Mouse (Mus musculus) heart, embryonic 14.5 days (tissue): ENCODE results near the gene Elmo1. TPM values are rescaled to one million over a fixed set of nuclear protein-coding genes. Genes with fewer than 3 reads are reported as not detected.
A peak's percentile ranks its signal among the peaks of the same experiment; 100 is the strongest.

Experiments
- ATAC-seq: fragments of 200-750 bp; cut with Nextera tagmentation; 2 replicates; pipeline ENCODE4 v1.8.0; 2017; ENCODE audit warnings: low read depth, moderate TSS enrichment; ENCODE audit not compliant: insufficient number of reproducible peaks, insufficient read depth, low FRiP score
- H3K27ac ChIP-seq, 2 experiments: fragments of 200-500 bp in 1 of 2; fragments of 300-500 bp in 1 of 2; sonication (generic) in 1 of 2; replicated peaks in 1 of 2; 2 replicates each; pipeline ENCODE4 v1.5.1; 2012 to 2014; ENCODE audit warnings: low read depth in 2 of 2, low read length in 2 of 2, control low read depth in 1 of 2, mild to moderate bottlenecking in 1 of 2, mixed read lengths in 1 of 2; ENCODE audit not compliant: control insufficient read depth in 1 of 2, insufficient read depth in 1 of 2
- H3K27me3 ChIP-seq: fragments of 300-500 bp; sonication (generic); 2 replicates; pipeline ENCODE4 v1.6.1; 2014; ENCODE audit warnings: mild to moderate bottlenecking, low read length, control low read depth; ENCODE audit not compliant: control insufficient read depth, insufficient read depth
- H3K36me3 ChIP-seq: fragments of 300-500 bp; sonication (generic); 2 replicates; pipeline ENCODE4 v1.6.1; 2014; ENCODE audit warnings: mild to moderate bottlenecking, control low read depth, low read length, mixed read lengths; ENCODE audit not compliant: control insufficient read depth, insufficient read depth
- H3K4me1 ChIP-seq, 2 experiments: fragments of 200-500 bp in 1 of 2; fragments of 300-500 bp in 1 of 2; sonication (generic) in 1 of 2; 2 replicates each; pipeline ENCODE4 v1.6.1; 2012 to 2014; ENCODE audit warnings: low read length in 2 of 2, control low read depth in 1 of 2, mixed read lengths in 1 of 2; ENCODE audit not compliant: control insufficient read depth in 2 of 2, insufficient read depth in 2 of 2
- H3K4me2 ChIP-seq: fragments of 300-500 bp; sonication (generic); 2 replicates; pipeline ENCODE4 v1.6.1; 2014; ENCODE audit warnings: mild to moderate bottlenecking, low read length
- H3K4me3 ChIP-seq, 2 experiments: fragments of 200-500 bp in 1 of 2; fragments of 300-500 bp in 1 of 2; sonication (generic) in 1 of 2; 2 replicates each; pipeline ENCODE4 v1.5.1; 2012 to 2014; ENCODE audit warnings: low read length in 2 of 2, mild to moderate bottlenecking in 2 of 2, control low read depth in 1 of 2, low read depth in 1 of 2, moderate library complexity in 1 of 2; ENCODE audit not compliant: control insufficient read depth in 1 of 2, insufficient read depth in 1 of 2
- H3K9ac ChIP-seq: fragments of 300-500 bp; sonication (generic); 2 replicates; pipeline ENCODE4 v1.6.1; 2014; ENCODE audit warnings: mild to moderate bottlenecking, low read length
- H3K9me3 ChIP-seq: fragments of 300-500 bp; sonication (generic); 2 replicates; pipeline ENCODE4 v1.6.1; 2016; ENCODE audit warnings: low read length, control low read depth; ENCODE audit not compliant: control insufficient read depth
- WGBS: fragments of 180-500 bp; shearing (Covaris S2); extraction: QIAGEN DNeasy Blood & Tissue Kit; methylation state at CpG from one replicate; pipeline ENCODE4 v1.1.7; 2014; 5-methylcytosine and 5-hydroxymethylcytosine counted together
- polyA plus RNA-seq: library from polyadenylated mRNA; unstranded; fragments of >200 nt; fragmentation: Nextera tagmentation; extraction: Ambion mirVana; gene quantifications from 2 replicates; pipeline ENCODE4 v1.2.1, GENCODE M21; 2014

The Elmo1 gene
- polyA plus RNA-seq, 1 experiment from 2014 or later = 10.4 TPM

- no peak overlapping the region for H3K27ac ChIP-seq
- no peaks in the 10 kb centered on the region for H3K9me3 ChIP-seq
- no peak overlapping the region for H3K4me3 ChIP-seq
- no peak overlapping the region for H3K9ac ChIP-seq
- H3K27me3 ChIP-seq = no peaks in the 10 kb centered on the region
- no peaks in the 10 kb centered on the region for H3K4me1 ChIP-seq
- ATAC-seq = 0 out of 2 replicates have a peak, but pooled peaks have one; percentile 59
- 85% methylated on average over 8 of the region's 8 CpGs for WGBS
- H3K36me3 ChIP-seq = no peaks in the 10 kb centered on the region
- no peak overlapping the region for H3K4me2 ChIP-seq
Observed at GRCm38 (mm10) chr13:20257562-20258525, 167.4 kb downstream of the Elmo1 start.

DNA sequence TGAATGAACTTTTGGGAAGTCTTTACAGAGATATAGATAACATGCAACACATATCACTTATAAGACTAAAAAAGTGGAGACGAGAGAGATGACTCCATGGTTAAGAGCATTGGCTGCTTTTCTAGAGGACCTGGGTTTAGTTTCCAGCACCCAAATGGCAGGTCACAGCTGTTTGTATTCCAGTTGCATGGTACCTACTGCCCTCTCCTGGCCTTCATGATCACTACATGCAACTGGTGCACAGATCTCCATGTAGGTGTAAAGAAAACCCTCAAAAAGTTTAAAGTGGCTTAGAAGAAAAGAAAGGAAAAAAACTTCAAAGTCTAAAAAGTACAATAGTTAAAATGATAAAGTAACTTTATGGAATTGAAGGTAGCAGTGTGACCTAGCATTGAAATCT is 172.8 kb downstream of the Elmo1 start:
- Histone ChIP-seq H3K27me3 (no peaks in the 10 kb centered on the region), H3K9me3 (no peaks in the 10 kb centered on the region), H3K4me1 (no peaks in the 10 kb centered on the region), H3K9ac (no peak overlapping the region), H3K4me3 (no peak overlapping the region), H3K36me3 (no peaks in the 10 kb centered on the region), H3K27ac (no peak overlapping the region), H3K4me2 (no peak overlapping the region)
- WGBS = 92% methylated on average over 1 of the region's 1 CpGs
- no peak for ATAC-seq

- no peaks in the 10 kb centered on the region for H3K27me3 ChIP-seq
- no peak overlapping the region for H3K4me2 ChIP-seq
- H3K27ac ChIP-seq = no peak overlapping the region
- no peaks in the 10 kb centered on the region for H3K36me3 ChIP-seq
- no peak overlapping the region for H3K9ac ChIP-seq
- no peaks in the 10 kb centered on the region for H3K4me1 ChIP-seq
- no peaks in the 10 kb centered on the region for H3K9me3 ChIP-seq
- H3K4me3 ChIP-seq = no peak overlapping the region
- ATAC-seq = no peak
- 67% methylated on average over 6 of the region's 6 CpGs for WGBS
Observed at GRCm38 (mm10) chr13:20270148-20270547, 179.8 kb downstream of the Elmo1 start.

GRCm38 (mm10) chr13:20271799-20272198 is 181.4 kb downstream of the Elmo1 start:
- H3K9me3 ChIP-seq = no peaks in the 10 kb centered on the region
- no peak for ATAC-seq
- H3K4me2 ChIP-seq = no peak overlapping the region
- H3K27ac ChIP-seq = no peak overlapping the region
- H3K4me1 ChIP-seq = no peaks in the 10 kb centered on the region
- H3K4me3 ChIP-seq = no peak overlapping the region
- 58% methylated on average over 3 of the region's 3 CpGs for WGBS
- H3K27me3 ChIP-seq = no peaks in the 10 kb centered on the region
- no peaks in the 10 kb centered on the region for H3K36me3 ChIP-seq
- H3K9ac ChIP-seq = no peak overlapping the region

- H3K27me3 ChIP-seq = no peaks in the 10 kb centered on the region
- H3K9me3 ChIP-seq = no peaks in the 10 kb centered on the region
- no peak overlapping the region for H3K9ac ChIP-seq
- H3K4me2 ChIP-seq = no peak overlapping the region
- 47% methylated on average over 6 of the region's 6 CpGs for WGBS
- no peaks in the 10 kb centered on the region for H3K36me3 ChIP-seq
- ATAC-seq = no peak
- H3K27ac ChIP-seq = no peak overlapping the region
- H3K4me1 ChIP-seq = no peaks in the 10 kb centered on the region
- H3K4me3 ChIP-seq = no peak overlapping the region
Observed at GRCm38 (mm10) chr13:20272562-20272961, 182.2 kb downstream of the Elmo1 start.

DNA sequence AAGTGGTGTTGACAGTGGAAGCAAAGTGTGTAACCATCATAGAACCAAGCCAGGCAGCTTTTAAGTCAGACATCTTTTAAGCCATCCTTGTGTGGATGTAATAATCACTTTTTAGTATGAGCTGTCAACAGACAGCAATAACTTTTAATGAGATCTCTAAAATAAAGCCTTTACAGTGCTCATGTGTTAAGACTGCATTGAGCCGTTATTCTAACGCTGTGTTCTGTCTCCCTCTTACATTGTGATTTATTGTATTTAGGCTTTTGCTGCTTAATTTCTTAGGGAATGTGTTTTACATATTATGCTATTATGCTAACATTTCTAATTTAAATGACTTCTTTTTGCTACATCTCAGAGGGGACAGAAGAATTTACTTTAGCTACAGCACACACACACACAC is 189.5 kb downstream of the Elmo1 start:
- no peak overlapping the region for H3K4me3 ChIP-seq
- no peaks in the 10 kb centered on the region for H3K27me3 ChIP-seq
- H3K27ac ChIP-seq = no peak overlapping the region
- no peak overlapping the region for H3K4me2 ChIP-seq
- no peak overlapping the region for H3K9ac ChIP-seq
- H3K4me1 ChIP-seq = no peaks in the 10 kb centered on the region
- 87% methylated on average over 2 of the region's 2 CpGs for WGBS
- no peaks in the 10 kb centered on the region for H3K9me3 ChIP-seq
- H3K36me3 ChIP-seq = no peaks in the 10 kb centered on the region
- no peak for ATAC-seq

GRCm38 (mm10) chr13:20283891-20284290 is 193.5 kb downstream of the Elmo1 start:
- H3K4me1 ChIP-seq = peaks cover 0 to 2% of the 10 kb centered on the region in 2 experiments; a peak in 1 of 4 replicates
- no peak overlapping the region for H3K9ac ChIP-seq
- no peaks in the 10 kb centered on the region for H3K27me3 ChIP-seq
- ATAC-seq = no peak
- H3K4me2 ChIP-seq = no peak overlapping the region
- H3K27ac ChIP-seq = no peak overlapping the region
- H3K4me3 ChIP-seq = no peak overlapping the region
- WGBS = 87% methylated on average over 7 of the region's 7 CpGs
- no peaks in the 10 kb centered on the region for H3K9me3 ChIP-seq
- no peaks in the 10 kb centered on the region for H3K36me3 ChIP-seq
